Mouse (Mus musculus): Measurements from ENCODE around the gene Ivd.

DNA sequence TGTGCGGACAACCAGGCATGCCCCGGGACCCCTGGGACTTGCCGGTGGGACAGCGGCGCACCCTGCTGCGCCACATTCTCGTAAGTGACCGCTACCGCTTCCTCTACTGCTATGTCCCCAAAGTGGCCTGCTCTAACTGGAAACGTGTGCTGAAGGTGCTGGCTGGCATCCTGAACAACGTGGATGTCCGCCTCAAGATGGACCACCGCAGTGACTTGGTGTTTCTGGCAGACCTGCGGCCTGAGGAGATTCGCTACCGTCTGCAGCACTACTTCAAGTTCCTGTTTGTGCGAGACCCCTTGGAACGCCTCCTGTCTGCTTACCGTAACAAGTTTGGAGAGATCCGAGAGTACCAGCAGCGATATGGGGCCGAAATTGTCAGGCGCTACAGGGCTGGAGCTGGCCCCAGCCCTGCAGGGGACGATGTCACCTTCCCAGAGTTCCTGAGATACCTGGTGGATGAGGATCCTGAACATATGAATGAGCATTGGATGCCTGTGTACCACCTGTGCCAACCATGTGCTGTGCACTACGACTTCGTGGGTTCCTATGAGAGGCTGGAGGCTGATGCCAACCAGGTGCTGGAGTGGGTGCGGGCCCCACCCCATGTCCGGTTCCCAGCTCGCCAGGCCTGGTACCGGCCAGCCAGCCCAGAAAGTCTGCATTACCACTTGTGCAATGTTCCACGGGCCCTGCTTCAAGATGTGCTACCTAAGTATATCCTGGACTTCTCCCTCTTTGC, 65.4 kb downstream of the Ivd start:
- TF ChIP-seq CTCF (IDR thresholded peaks at IDR 0.05) (no peak), EP300 (IDR thresholded peaks at IDR 0.05) (no peak)

All from lung, postnatal 0 days (tissue).